Mouse (Mus musculus) CD4-positive naive resting alpha-beta T cell, adult 57 days (primary cell): Measurements from ENCODE around the gene Cxadr. TPM values are rescaled to one million over a fixed set of nuclear protein-coding genes. Genes with fewer than 3 reads are reported as not detected.

ENCODE experiments used
- total RNA-seq: library from RNA; stranded (reverse); gene quantifications from one replicate; pipeline ENCODE4 v1.2.4, GENCODE M21; 2023

Gene Cxadr
- 0.98 TPM for total RNA-seq

GRCm38 (mm10) chr16:78301183-78301830 lies at the start of gene Cxadr:
Cxadr (plus strand) TSS chr16:78301489.

GRCm38 (mm10) chr16:78376745-78377570 lies 75.7 kb downstream of the Cxadr start, which contains the start of gene Btg3:
Btg3 (minus strand) TSS chr16:78377192.

Other genes with a start within 250 kb of the Cxadr start
- gene Btg3, start 75.7 kb downstream of the Cxadr start, total RNA-seq = 46.3 TPM